9 mouse cellular contexts compared by ENCODE assay signal in genomic region chr13:60177106-60177796, GRCm38 (mm10). TPM values are rescaled to one million over a fixed set of nuclear protein-coding genes. Genes with fewer than 3 reads are reported as not detected.
DNase-seq lines count a peak whose midpoint lies in the region; ATAC-seq and TF ChIP-seq lines count a peak whose summit lies in the region.
"Had no signal": no experiment of that assay in that cellular context is flagged by ENCODE, and none has a peak within 500 bp of the region (broad histone marks: within the 10 kb centered on the region; RNA-seq: fewer than 3 reads in every experiment).

TSS of gene Gas1 (minus strand) at chr13:60177365.

- 2% methylated on average over 59 of the region's 59 CpGs for WGBS in thymus, adult 2 months
- WGBS in limb, embryonic 13.5 days = under 1% methylated on average over 51 of the region's 59 CpGs
- 0% methylated on average over 57 of the region's 59 CpGs for WGBS in midbrain, embryonic 16.5 days
- under 1% methylated on average over 58 of the region's 59 CpGs for WGBS in stomach, embryonic 16.5 days

- H3K36me3 ChIP-seq in thymus, adult 2 months (ENCODE audit: control insufficient read depth, insufficient read depth, low read length) = no peaks in the 10 kb centered on the region
- H3K36me3 ChIP-seq in limb, embryonic 13.5 days = peaks cover 17% of the 10 kb centered on the region
- no peaks in the 10 kb centered on the region for H3K36me3 ChIP-seq in midbrain, embryonic 16.5 days (ENCODE audit: control insufficient read depth, insufficient read depth, low read length)
- no peaks in the 10 kb centered on the region for H3K36me3 ChIP-seq in stomach, embryonic 16.5 days (ENCODE audit: control insufficient read depth, insufficient read depth, low read length)

- H3K27me3 ChIP-seq in thymus, adult 2 months (ENCODE audit: control insufficient read depth, insufficient read depth, low read length) = no peaks in the 10 kb centered on the region; the same call in 1 of the 2 replicates
- no peaks in the 10 kb centered on the region for H3K27me3 ChIP-seq in limb, embryonic 13.5 days
- H3K27me3 ChIP-seq in midbrain, embryonic 16.5 days (ENCODE audit: control insufficient read depth, insufficient read depth, low read depth, low read length) = no peaks in the 10 kb centered on the region
- H3K27me3 ChIP-seq in stomach, embryonic 16.5 days (ENCODE audit: control insufficient read depth, insufficient read depth, low read length) = peaks cover 6% of the 10 kb centered on the region
- H3K27me3 ChIP-seq: CH12.LX had no signal

- H3K27ac ChIP-seq in thymus, adult 2 months (ENCODE audit: control insufficient read depth, insufficient read depth, low read length) = no peak within 1 kb of the TSS
- H3K27ac ChIP-seq in embryonic fibroblast, embryonic 13.5 days (ENCODE audit: insufficient read depth, low read length) = peak within 1 kb of the TSS; percentile 93
- peak within 1 kb of the TSS; percentile 100 for H3K27ac ChIP-seq in limb, embryonic 13.5 days
- H3K27ac ChIP-seq in midbrain, embryonic 16.5 days (ENCODE audit: low read length) = peak within 1 kb of the TSS; percentile 87
- H3K27ac ChIP-seq in stomach, embryonic 16.5 days (ENCODE audit: low read length) = peak within 1 kb of the TSS; percentile 98

- no peak for DNase-seq in thymus, adult 2 months
- DNase-seq in thymus, postnatal 25 days = no peak
- peak; percentile 90 to 94 for DNase-seq in heart, adult 9 months (ENCODE audit: low spot score in 2 of 2)
- DNase-seq in kidney, adult 9 months = peak; percentile 95

- H3K4me1 ChIP-seq in thymus, adult 2 months (replicated peaks; ENCODE audit: control insufficient read depth, insufficient read depth, low read length) = no peaks in the 10 kb centered on the region
- peaks cover 3% of the 10 kb centered on the region; the same call in 1 of the 2 replicates for H3K4me1 ChIP-seq in embryonic fibroblast, embryonic 13.5 days (ENCODE audit: control insufficient read depth, insufficient read depth, low read length)
- H3K4me1 ChIP-seq in limb, embryonic 13.5 days = peaks cover 26% of the 10 kb centered on the region
- peaks cover 26% of the 10 kb centered on the region for H3K4me1 ChIP-seq in midbrain, embryonic 16.5 days (ENCODE audit: control insufficient read depth, insufficient read depth, low read length)
- peaks cover 5% of the 10 kb centered on the region; the same call in 1 of the 2 replicates for H3K4me1 ChIP-seq in stomach, embryonic 16.5 days (ENCODE audit: control insufficient read depth, insufficient read depth, low read length)

- TF ChIP-seq POLR2A in thymus, adult 2 months (IDR thresholded peaks at IDR 0.05; ENCODE audit: control insufficient read depth, extremely low read depth, insufficient read depth, low read length, poor library complexity) = no peak
- TF ChIP-seq POLR2A in embryonic fibroblast, embryonic 13.5 days (IDR thresholded peaks at IDR 0.05; ENCODE audit: low read depth, low read length) = peak; percentile 91

- no peaks in the 10 kb centered on the region for H3K9me3 ChIP-seq in limb, embryonic 13.5 days
- H3K9me3 ChIP-seq in midbrain, embryonic 16.5 days (replicated peaks; ENCODE audit: control insufficient read depth, low read length, poor library complexity, severe bottlenecking) = no peaks in the 10 kb centered on the region
- no peaks in the 10 kb centered on the region for H3K9me3 ChIP-seq in stomach, embryonic 16.5 days (replicated peaks; ENCODE audit: control insufficient read depth, low read length)

- H3K9ac ChIP-seq in limb, embryonic 13.5 days = peak within 1 kb of the TSS; percentile 100
- H3K9ac ChIP-seq in midbrain, embryonic 16.5 days (ENCODE audit: low read depth, low read length) = peak within 1 kb of the TSS; percentile 90
- peak within 1 kb of the TSS; percentile 93 for H3K9ac ChIP-seq in stomach, embryonic 16.5 days (ENCODE audit: low read length)

- peak within 1 kb of the TSS; percentile 4 for H3K4me3 ChIP-seq in thymus, adult 2 months (ENCODE audit: control insufficient read depth, insufficient read depth, low read length)
- peak within 1 kb of the TSS; percentile 89 for H3K4me3 ChIP-seq in embryonic fibroblast, embryonic 13.5 days (ENCODE audit: insufficient read depth, low read length)
- peak within 1 kb of the TSS; percentile 98 for H3K4me3 ChIP-seq in limb, embryonic 13.5 days
- peak within 1 kb of the TSS; percentile 75 for H3K4me3 ChIP-seq in midbrain, embryonic 16.5 days (ENCODE audit: low read depth, low read length)
- H3K4me3 ChIP-seq in stomach, embryonic 16.5 days (replicated peaks; ENCODE audit: low read length) = peak within 1 kb of the TSS; percentile 73

- peak; percentile 95 for ATAC-seq in limb, embryonic 13.5 days (ENCODE audit: low FRiP score, low read depth)
- peak; percentile 83 for ATAC-seq in midbrain, embryonic 16.5 days
- peak; percentile 92 for ATAC-seq in stomach, embryonic 16.5 days (ENCODE audit: insufficient read depth, low FRiP score)

- peak within 1 kb of the TSS; percentile 75 for H3K4me2 ChIP-seq in limb, embryonic 13.5 days (replicated peaks)
- peak within 1 kb of the TSS; percentile 96 for H3K4me2 ChIP-seq in midbrain, embryonic 16.5 days (ENCODE audit: low read length)
- peak within 1 kb of the TSS; percentile 90 for H3K4me2 ChIP-seq in stomach, embryonic 16.5 days (ENCODE audit: low read depth, low read length)

- no peak for TF ChIP-seq CTCF in thymus, adult 2 months (IDR thresholded peaks at IDR 0.05; ENCODE audit: borderline replicate concordance, control insufficient read depth, extremely low read depth, insufficient read depth, low read length, poor library complexity)
- TF ChIP-seq CTCF in embryonic fibroblast, embryonic 13.5 days (IDR thresholded peaks at IDR 0.05; ENCODE audit: borderline replicate concordance, insufficient read depth, low read length) = no peak

RNA-seq across cellular contexts. Expression of gene Gas1, which starts in this region (rescaled TPM):
- polyA plus RNA-seq in thymus, adult 2 months (2012; rRNA removed) = 58.7 and 66.8 TPM in 2 replicates
- 74.0 and 241 TPM in 2 replicates for polyA plus RNA-seq in embryonic fibroblast, embryonic 13.5 days (2011; ENCODE audit: insufficient read length, low read depth, missing spikeins)
- polyA plus RNA-seq in limb, embryonic 13.5 days (2015; fragmentation: Nextera tagmentation; extraction: Ambion mirVana) = 264 and 265 TPM in 2 replicates
- 9.2 and 10.1 TPM in 2 replicates for polyA plus RNA-seq in midbrain, embryonic 16.5 days (2015; fragmentation: Nextera tagmentation; extraction: Ambion mirVana)
- polyA plus RNA-seq in stomach, embryonic 16.5 days (2015; fragmentation: Nextera tagmentation; extraction: Ambion mirVana) = 24.0 and 35.4 TPM in 2 replicates

Comparison
In these comparisons a context has a peak if more than half of its experiments do, and no peak if none do; other contexts are left out.
1. DNase-seq: peak in heart, adult 9 months (2 of 2) and kidney, adult 9 months (single experiment); none in thymus, adult 2 months (single experiment) and thymus, postnatal 25 days (single experiment).
2. H3K4me3 ChIP-seq: peak in every context shown above with its lines; median percentile 98 in limb, embryonic 13.5 days; 89 in embryonic fibroblast, embryonic 13.5 days; 75 in midbrain, embryonic 16.5 days; 73 in stomach, embryonic 16.5 days; 4 in thymus, adult 2 months.
3. Peak in every context shown above with its lines, with median percentiles within 50 percentile points of each other: ATAC-seq, H3K4me2 ChIP-seq and H3K9ac ChIP-seq.